Mouse (Mus musculus): ENCODE results near the gene Grm7.

The Grm7 gene

GRCm38 (mm10) chr6:111559459-111559858 lies 914.1 kb downstream of the Grm7 start:
- DNase-seq (ENCODE audit: low read depth, low spot score), result no peak

DNA sequence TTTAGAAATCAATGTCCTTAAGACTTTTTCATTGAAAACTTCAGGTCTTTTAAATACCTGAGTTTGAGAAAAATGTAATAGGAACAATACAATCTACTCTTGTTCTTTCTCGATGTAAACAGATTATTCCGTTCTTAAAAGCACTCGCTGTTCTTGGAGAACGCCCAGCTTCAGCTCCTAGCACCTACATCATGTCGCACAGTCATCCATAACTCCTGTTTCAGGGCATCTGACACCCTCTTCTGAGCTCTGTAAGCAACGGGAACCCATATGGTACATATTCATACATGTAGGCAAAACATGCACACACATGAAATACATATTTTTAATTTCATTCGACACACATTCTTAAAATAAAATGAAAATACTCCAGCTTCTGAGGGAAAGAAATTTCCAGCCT lies 916.0 kb downstream of the Grm7 start:
- no peak for DNase-seq (ENCODE audit: low read depth, low spot score)

GRCm38 (mm10) chr6:111571471-111572088 lies 926.2 kb downstream of the Grm7 start:
- no peak for DNase-seq (ENCODE audit: low read depth, low spot score)

- no peak for DNase-seq (ENCODE audit: low read depth, low spot score)
Observed at GRCm38 (mm10) chr6:111584851-111585250, 939.5 kb downstream of the Grm7 start.

GRCm38 (mm10) chr6:111587572-111587971 lies 942.2 kb downstream of the Grm7 start:
- DNase-seq (ENCODE audit: low read depth, low spot score), result no peak

DNA sequence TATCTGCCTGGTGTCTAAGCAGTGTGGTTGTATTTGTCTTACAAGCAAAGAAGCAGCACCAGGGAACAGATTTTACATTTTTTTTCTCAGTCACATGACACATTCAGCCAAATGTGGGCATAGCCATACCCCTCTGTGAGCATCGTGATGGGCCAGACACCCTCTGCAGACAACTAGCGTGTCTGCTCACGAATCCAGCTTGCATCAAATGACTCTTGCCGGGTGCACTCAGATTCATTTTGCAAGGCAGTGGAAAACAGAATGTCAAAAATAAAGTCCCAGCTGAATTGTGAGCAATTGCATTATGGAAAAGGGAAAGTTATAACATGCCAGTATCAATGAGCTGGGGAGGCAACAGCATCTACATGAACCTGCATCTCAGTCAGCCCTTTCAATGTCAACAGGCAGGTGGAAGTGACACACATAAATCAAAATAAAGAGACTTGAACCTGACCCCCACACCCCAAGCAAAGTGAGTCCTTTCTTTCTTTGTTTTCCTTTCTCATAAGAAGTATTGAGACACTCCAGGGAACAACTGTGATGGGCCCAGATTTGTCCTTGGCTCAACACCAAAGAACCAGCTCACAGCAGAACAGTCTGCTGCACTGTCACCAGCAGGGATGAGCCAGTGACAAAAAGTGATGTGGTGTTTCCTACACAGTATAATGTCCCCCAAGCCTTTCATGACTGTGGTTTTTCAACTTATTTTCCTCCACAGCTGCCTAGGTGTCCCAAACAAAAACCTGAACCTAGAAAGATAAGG lies 956.7 kb downstream of the Grm7 start:
- DNase-seq (ENCODE audit: low read depth, low spot score), result no peak

GRCm38 (mm10) chr6:111610396-111610795 lies 965.0 kb downstream of the Grm7 start:
- DNase-seq (ENCODE audit: low read depth, low spot score), result no peak

- DNase-seq (ENCODE audit: low read depth, low spot score), result no peak
Observed at GRCm38 (mm10) chr6:111613834-111614233, 968.5 kb downstream of the Grm7 start.

All from CD4-positive, CD25-positive, alpha-beta regulatory T cell, adult 2 months (primary cell).